Mouse (Mus musculus) urinary bladder, postnatal 36 days (tissue): ENCODE results near the gene 4932438H23Rik.

Source experiments
- DNase-seq, 2 experiments: peaks; one replicate each; pipeline ENCODE4 v3.0.0; 2022; ENCODE audit warnings: low spot score in 2 of 2, mixed read lengths in 1 of 2

4932438H23Rik gene

GRCm38 (mm10) chr16:91009942-91010529, 84.9 kb downstream of the 4932438H23Rik start:
- DNase-seq: peak in 1 of 2 experiments; percentile 11

- no peak for DNase-seq
Measured at GRCm38 (mm10) chr16:91004915-91005538, 89.9 kb downstream of the 4932438H23Rik start.
